Mouse (Mus musculus): ENCODE measurements at regions not wholly inside any gene's neighbourhood (a gene's known extent, or its start where the extent isn't known, plus 50 kb on each side); places are given as distances from the start of the nearest gene placed in this dataset.

DNA sequence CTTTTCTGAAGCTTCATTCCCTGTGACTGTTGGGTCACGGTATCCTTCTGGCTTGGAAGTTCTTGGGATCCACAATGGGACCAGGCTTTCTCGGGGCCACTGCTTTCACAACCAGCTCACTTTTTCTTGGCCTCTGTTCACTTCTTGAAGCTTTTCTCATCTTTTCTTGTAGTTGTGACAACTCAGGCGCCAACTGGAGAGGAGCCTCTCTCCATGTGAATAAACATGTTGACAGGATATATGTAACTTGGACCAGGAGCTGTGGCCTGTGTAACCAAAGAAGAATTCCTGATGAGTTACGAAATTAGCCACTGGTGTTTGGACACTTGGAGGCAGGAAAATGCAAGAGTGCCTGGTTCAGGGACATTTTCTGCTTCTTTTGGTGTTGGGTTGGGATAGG lies 148.1 kb upstream of the Gm12728 start:
- no peaks in the 10 kb centered on the region for H3K79me2 ChIP-seq (ENCODE audit: control insufficient read depth, insufficient read depth, low read length, poor library complexity)
- no peak for DNase-seq (ENCODE audit: low read depth, low spot score)
- H3K27ac ChIP-seq (ENCODE audit: control insufficient read depth, low read depth, low read length): no peak overlapping the region
- H3K9me3 ChIP-seq (replicated peaks; ENCODE audit: insufficient read depth, low read length): no peaks in the 10 kb centered on the region
- no peaks in the 10 kb centered on the region for H3K27me3 ChIP-seq (ENCODE audit: control insufficient read depth in 1 of 2, insufficient read depth in 2 of 2, low read length in 2 of 2)
- no peak overlapping the region for H3K4me3 ChIP-seq (ENCODE audit: control insufficient read depth in 1 of 2, insufficient read depth in 1 of 2, low read depth in 2 of 2, low read length in 2 of 2)
- H3K36me3 ChIP-seq (ENCODE audit: control insufficient read depth in 1 of 2, insufficient read depth in 2 of 2, low read length in 2 of 2): no peaks in the 10 kb centered on the region
- H3K4me1 ChIP-seq (ENCODE audit: control insufficient read depth in 1 of 2, insufficient read depth in 2 of 2, low read length in 2 of 2): no peaks in the 10 kb centered on the region
- TF ChIP-seq NELFE (IDR thresholded peaks at IDR 0.05; ENCODE audit: low read depth, low read length): no peak
- no peak for TF ChIP-seq KAT2A (conservative IDR thresholded peaks at IDR 0.05; ENCODE audit: low read depth, low read length)
- no peak for TF ChIP-seq MAFK (IDR thresholded peaks at IDR 0.05; ENCODE audit: borderline replicate concordance, low read depth, low read length)
- no peak for TF ChIP-seq USF2 (IDR thresholded peaks at IDR 0.05; ENCODE audit: borderline replicate concordance in 1 of 2, insufficient read depth in 1 of 2, low read depth in 1 of 2, low read length in 2 of 2)
- no peak for TF ChIP-seq ZMIZ1 (IDR thresholded peaks at IDR 0.05; ENCODE audit: low read depth, low read length)
- TF ChIP-seq UBTF (IDR thresholded peaks at IDR 0.05; ENCODE audit: borderline replicate concordance, insufficient read depth, low read depth, low read length): no peak
- TF ChIP-seq ZC3H11A (IDR thresholded peaks at IDR 0.05; ENCODE audit: low read depth, low read length): no peak
- TF ChIP-seq CHD1 (IDR thresholded peaks at IDR 0.05; ENCODE audit: low read depth, low read length): no peak
- no peak overlapping the region for H3K9ac ChIP-seq (ENCODE audit: control insufficient read depth, low read depth, low read length, poor library complexity, severe bottlenecking)

DNA sequence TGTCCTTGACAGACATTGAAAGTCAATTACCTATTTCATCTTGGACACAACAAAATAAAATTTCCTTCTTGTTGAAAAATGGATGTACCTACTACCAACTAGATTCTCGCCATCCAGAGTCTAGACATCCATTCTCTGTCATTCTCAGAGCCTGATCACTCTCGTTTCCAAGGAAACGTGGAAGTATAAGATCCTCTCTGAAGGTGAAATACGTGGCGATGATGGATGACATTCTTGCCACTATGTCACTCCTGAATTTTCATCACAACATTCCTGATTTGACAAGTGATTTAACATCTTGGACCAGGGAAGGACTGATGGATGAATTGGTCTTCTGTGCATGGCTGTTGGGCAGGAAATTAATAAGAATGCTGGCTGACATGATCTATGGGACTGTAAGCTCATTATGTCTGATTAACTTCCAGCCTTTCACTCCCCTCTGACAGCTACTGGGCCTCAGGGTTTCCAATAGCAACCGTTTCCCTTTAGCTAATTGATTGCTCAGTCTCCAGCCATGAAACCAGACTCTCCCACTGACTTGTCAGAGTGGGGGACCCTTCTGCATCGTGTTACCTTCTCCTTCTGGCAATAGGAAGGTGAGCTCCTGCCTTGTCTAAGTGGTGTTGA lies 140.7 kb upstream of the Gm12728 start:
- no peaks in the 10 kb centered on the region for H3K36me3 ChIP-seq (ENCODE audit: control insufficient read depth in 1 of 2, insufficient read depth in 2 of 2, low read length in 2 of 2)
- no peaks in the 10 kb centered on the region for H3K9me3 ChIP-seq (replicated peaks; ENCODE audit: insufficient read depth, low read length)
- TF ChIP-seq MAX (IDR thresholded peaks at IDR 0.05; ENCODE audit: low read length): no peak
- TF ChIP-seq ZMIZ1 (IDR thresholded peaks at IDR 0.05; ENCODE audit: low read depth, low read length): no peak

GRCm38 (mm10) chr4:105649447-105649833 lies 140.2 kb upstream of the Gm12728 start:
- no peaks in the 10 kb centered on the region for H3K79me2 ChIP-seq (ENCODE audit: control insufficient read depth, insufficient read depth, low read length, poor library complexity)
- H3K9ac ChIP-seq (ENCODE audit: control insufficient read depth, low read depth, low read length, poor library complexity, severe bottlenecking): no peak overlapping the region
- DNase-seq (ENCODE audit: low read depth, low spot score): no peak
- no peaks in the 10 kb centered on the region for H3K4me1 ChIP-seq (ENCODE audit: control insufficient read depth in 1 of 2, insufficient read depth in 2 of 2, low read length in 2 of 2)
- H3K4me3 ChIP-seq (ENCODE audit: control insufficient read depth in 1 of 2, insufficient read depth in 1 of 2, low read depth in 2 of 2, low read length in 2 of 2): no peak overlapping the region
- no peaks in the 10 kb centered on the region for H3K27me3 ChIP-seq (ENCODE audit: control insufficient read depth in 1 of 2, insufficient read depth in 2 of 2, low read length in 2 of 2)
- H3K36me3 ChIP-seq (ENCODE audit: control insufficient read depth in 1 of 2, insufficient read depth in 2 of 2, low read length in 2 of 2): no peaks in the 10 kb centered on the region
- no peaks in the 10 kb centered on the region for H3K9me3 ChIP-seq (replicated peaks; ENCODE audit: insufficient read depth, low read length)
- no peak overlapping the region for H3K27ac ChIP-seq (ENCODE audit: control insufficient read depth, low read depth, low read length)
- TF ChIP-seq POLR2A (IDR thresholded peaks at IDR 0.05; ENCODE audit: control insufficient read depth in 1 of 2, insufficient read depth in 1 of 2, low read depth in 1 of 2, low read length in 2 of 2, poor library complexity in 1 of 2): no peak
- TF ChIP-seq POLR2AphosphoS5 (IDR thresholded peaks at IDR 0.05; ENCODE audit: borderline replicate concordance, low read depth, low read length): no peak
- no peak for TF ChIP-seq POLR2AphosphoS2 (IDR thresholded peaks at IDR 0.05; ENCODE audit: low read length)
- TF ChIP-seq BHLHE40 (IDR thresholded peaks at IDR 0.05; ENCODE audit: borderline replicate concordance, low read depth, low read length): no peak
- TF ChIP-seq SIN3A (IDR thresholded peaks at IDR 0.05; ENCODE audit: low read length): no peak
- TF ChIP-seq RAD21 (IDR thresholded peaks at IDR 0.05; ENCODE audit: low read depth, low read length): no peak
- no peak for TF ChIP-seq ETS1 (IDR thresholded peaks at IDR 0.05; ENCODE audit: low read depth, low read length)
- TF ChIP-seq E2F4 (IDR thresholded peaks at IDR 0.05; ENCODE audit: borderline replicate concordance, low read depth, low read length): no peak
- no peak for TF ChIP-seq ZKSCAN1 (IDR thresholded peaks at IDR 0.05; ENCODE audit: low read depth, low read length)
- no peak for TF ChIP-seq NRF1 (IDR thresholded peaks at IDR 0.05; ENCODE audit: insufficient read depth, low read depth, low read length, poor library complexity, severe bottlenecking)
- no peak for TF ChIP-seq CHD2 (IDR thresholded peaks at IDR 0.05; ENCODE audit: low read length)
- TF ChIP-seq CHD1 (IDR thresholded peaks at IDR 0.05; ENCODE audit: low read depth, low read length): no peak
- TF ChIP-seq MYC (IDR thresholded peaks at IDR 0.05; ENCODE audit: low read depth, low read length): no peak

More for the DNA sequence above, 140.7 kb upstream of the Gm12728 start:
- Histone ChIP-seq H3K4me3 (ENCODE audit: control insufficient read depth in 1 of 2, insufficient read depth in 1 of 2, low read depth in 2 of 2, low read length in 2 of 2) (no peak overlapping the region), H3K27me3 (ENCODE audit: control insufficient read depth in 1 of 2, insufficient read depth in 2 of 2, low read length in 2 of 2) (no peaks in the 10 kb centered on the region), H3K27ac (ENCODE audit: control insufficient read depth, low read depth, low read length) (no peak overlapping the region), H3K79me2 (ENCODE audit: control insufficient read depth, insufficient read depth, low read length, poor library complexity) (no peaks in the 10 kb centered on the region), H3K9ac (ENCODE audit: control insufficient read depth, low read depth, low read length, poor library complexity, severe bottlenecking) (no peak overlapping the region), H3K4me1 (ENCODE audit: control insufficient read depth in 1 of 2, insufficient read depth in 2 of 2, low read length in 2 of 2) (no peaks in the 10 kb centered on the region)
- no peak for DNase-seq (ENCODE audit: low read depth, low spot score)
